Mouse (Mus musculus): ENCODE data around the gene Olfr71.
A peak's percentile ranks its signal among the peaks of the same experiment; 100 is the strongest.

DNA sequence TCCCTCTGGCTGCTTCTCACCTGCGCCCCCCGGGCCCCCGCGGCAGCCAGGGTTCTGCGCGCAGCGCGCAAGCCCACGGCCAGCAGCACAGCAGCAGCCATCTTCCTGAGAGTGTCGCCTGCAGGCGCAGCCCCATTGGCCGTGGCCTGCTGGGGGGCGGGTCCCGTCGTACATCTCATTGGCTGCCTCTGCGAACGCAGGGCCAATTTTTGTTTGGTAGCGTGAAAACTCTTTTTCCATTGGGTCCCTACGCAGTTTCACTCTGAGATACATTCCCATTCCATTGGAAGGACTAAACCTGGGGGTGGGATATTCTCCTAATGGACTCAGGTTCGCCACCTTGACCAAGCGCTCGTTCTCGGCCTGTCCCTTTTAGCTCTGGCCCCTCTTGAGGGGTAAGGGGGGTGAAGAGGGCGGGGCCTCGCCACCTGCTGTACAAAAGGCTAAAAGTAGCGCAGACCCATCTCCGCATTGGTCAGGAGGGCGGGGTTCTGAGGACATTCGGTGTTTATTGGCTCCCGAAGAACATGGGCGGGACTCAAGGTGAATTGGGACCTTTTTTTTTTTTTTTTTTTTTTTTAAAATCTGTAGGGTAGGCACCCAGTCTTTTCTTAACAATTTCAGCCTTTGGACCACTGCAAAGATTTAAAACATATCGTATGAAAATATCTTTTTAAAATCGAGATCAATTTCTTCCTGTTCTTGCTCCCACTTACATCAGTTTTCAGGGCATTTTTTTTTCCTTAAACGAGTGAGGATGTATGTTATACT, 53.5 kb downstream of the Olfr71 start, which contains the start of gene Hint2:
- TF ChIP-seq CTCF (IDR thresholded peaks at IDR 0.05; ENCODE audit: extremely low read depth, insufficient read length, insufficient replicate concordance, low read depth, low read length) (0 out of 2 replicates have a peak, but pooled peaks have one; percentile 20), POLR2A (IDR thresholded peaks at IDR 0.05; ENCODE audit: low read depth, low read length) (peak; percentile 74)

All from small intestine, adult 2 months (tissue).